Mouse (Mus musculus) liver, adult 2 months (tissue): ENCODE results near the gene G3bp1.

Experiments used
- CTCF ChIP-seq: fragments of 200-500 bp; IDR thresholded peaks from 2 replicates; pipeline ENCODE4 v1.5.1; 2011; ENCODE audit warnings: low read depth, low read length, control low read depth
- POLR2A ChIP-seq: fragments of 200-500 bp; IDR thresholded peaks from 2 replicates; pipeline ENCODE4 v1.6.1; 2011; ENCODE audit warnings: low read length, control low read depth; ENCODE audit not compliant: insufficient read depth; ENCODE audit errors: extremely low read depth

DNA sequence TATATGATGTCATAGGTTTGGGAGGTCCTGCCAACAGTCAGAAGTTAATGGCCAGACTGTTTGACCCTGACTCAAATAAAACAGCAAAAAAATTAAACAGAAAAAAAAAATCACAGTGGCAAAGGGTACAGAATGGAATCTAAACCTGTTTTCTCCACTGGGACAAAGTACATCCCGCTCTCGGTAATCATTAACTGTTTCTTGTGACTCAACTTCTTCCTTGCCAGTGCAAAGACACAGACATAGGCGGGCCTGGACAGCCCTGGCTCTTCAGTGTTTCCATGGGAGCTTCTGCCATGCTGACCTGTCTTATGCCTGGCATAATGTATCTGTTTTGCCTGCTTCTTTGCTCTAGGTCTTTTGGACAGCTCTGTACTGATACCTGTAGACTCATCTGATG, 4.3 kb upstream of the G3bp1 start:
- TF ChIP-seq CTCF: no peak
- TF ChIP-seq POLR2A: no peak
